Mouse (Mus musculus) activated CD4-positive, CD25-positive, alpha-beta regulatory T cell, adult 4 months (primary cell): ENCODE results near the gene Agap2. TPM values are rescaled to one million over a fixed set of nuclear protein-coding genes. Genes with fewer than 3 reads are reported as not detected.
"Not testable (repeated sequence)": the region's sequence is repeated elsewhere in the genome, so short reads cannot be mapped to it uniquely, and the experiment has no call there.

ENCODE experiments used
- ATAC-seq: one replicate; pipeline ENCODE4 v1.8.0; 2017
- polyA plus RNA-seq, 2 experiments: library from polyadenylated mRNA; unstranded; fragments of 100-300 nt; shearing (Covaris generic); gene quantifications; one replicate each; pipeline ENCODE4 v1.2.1; 2017

Agap2 gene
- polyA plus RNA-seq, 2 experiments from 2014 or later: 20.4 to 29.9 TPM

DNA sequence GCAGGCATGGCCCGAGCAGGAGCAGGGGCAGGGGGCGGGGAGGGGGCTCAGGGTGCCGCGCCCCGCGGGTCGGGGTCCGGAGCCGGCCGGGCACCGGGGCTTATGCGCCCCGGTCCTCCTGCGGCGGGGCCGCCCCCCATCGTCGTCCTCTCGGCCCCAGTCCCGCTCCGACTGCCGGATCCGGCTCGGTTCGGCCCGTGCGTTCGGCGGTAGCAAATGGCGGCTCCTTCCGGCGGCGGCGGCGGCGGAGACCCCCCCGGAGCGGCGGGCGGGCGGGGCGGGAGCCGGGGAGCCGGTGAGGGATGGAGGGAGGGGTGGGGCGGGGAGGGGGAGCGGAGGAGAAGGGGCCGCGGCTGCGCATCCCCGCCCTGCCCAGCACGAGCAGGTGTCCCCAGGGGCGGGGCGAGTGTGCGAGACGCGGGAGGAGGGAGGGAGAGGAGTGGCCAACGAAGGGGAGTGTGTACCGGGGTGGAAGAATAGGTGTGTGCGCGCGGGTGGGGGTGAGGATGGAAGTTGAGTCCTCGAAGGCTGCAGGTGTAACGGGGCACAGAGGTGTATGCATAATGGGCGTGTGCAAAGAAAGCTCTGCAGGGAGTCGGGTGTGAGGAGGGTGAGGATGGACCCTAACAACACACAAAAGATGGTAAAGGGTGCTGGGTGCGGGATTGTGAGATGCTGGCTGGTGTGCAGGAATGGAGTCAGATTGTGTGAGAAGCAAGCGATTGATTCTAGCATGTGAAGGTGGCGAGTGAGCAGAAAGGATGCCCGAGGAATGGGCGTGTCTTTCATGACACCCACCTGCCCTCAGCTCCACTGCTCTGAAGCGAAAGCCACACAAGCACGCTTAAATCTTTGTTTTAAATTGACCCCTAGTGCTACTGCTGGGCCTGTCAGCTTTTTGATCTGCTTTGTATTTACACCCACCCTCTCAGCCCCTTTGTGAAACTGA is 14.8 kb upstream of the Agap2 start, which contains the start of gene March9:
TSS of gene March9 (minus strand) at position 217 of the 949 bp plus-strand sequence.
- ATAC-seq: peak; percentile 46

DNA sequence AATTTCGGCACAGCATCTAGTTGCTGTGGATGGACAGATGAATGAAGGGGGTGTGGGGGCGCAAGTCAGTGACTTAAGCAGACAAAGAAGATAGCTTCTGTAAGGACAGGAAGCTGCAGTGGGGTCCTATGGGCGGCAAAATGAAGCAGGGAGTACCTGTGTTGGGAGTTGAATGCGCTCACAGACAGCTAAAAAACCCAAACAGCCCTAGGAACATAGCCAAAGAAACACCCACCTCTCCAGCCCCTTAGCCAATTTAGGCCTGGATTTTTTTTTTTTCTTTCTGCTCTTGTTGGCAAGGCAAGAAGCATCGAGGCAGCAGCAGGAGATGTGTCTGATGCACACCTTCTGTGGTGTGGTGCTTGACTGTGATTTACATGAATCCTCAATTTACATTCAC is 14.0 kb upstream of the Agap2 start:
- no peak for ATAC-seq

DNA sequence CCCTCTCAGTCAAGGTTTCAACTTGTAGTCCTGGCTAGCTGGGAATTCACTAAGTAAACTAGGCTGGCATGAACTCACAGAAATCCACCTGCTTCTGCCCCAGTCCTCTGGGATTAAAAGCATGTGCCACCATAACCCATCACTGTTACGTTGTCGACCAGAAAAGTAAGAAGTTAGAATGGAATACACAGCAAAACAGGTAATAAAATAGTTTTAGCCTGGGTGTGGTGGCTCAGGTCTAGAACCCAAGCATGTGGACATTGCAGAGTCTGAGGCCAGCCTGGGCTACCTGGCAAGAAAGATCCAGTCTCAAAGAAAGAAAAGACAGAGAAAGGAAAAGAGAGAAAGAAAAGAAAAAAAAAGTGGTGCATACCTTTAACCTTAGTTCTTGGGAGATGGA is 13.6 kb upstream of the Agap2 start:
- no peak for ATAC-seq

DNA sequence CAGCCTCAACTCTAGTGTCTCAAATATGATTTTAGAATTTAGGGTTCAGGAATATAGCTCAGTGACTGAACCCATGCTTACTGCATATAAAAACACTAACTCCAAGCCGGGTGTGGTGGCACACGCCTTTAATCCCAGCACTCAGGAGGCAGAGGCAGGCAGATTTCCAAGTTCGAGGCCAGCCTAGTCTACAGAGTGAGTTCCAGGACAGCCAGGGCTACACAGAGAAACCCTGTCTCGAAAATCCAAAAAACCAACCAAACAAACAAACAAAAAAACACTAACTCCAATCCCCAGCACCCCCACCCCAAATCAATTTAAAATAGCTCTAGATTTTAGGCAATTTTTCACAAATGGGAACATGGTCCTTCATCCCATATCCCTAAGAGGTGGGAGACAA is 13.0 kb upstream of the Agap2 start:
- ATAC-seq: not testable (repeated sequence)

DNA sequence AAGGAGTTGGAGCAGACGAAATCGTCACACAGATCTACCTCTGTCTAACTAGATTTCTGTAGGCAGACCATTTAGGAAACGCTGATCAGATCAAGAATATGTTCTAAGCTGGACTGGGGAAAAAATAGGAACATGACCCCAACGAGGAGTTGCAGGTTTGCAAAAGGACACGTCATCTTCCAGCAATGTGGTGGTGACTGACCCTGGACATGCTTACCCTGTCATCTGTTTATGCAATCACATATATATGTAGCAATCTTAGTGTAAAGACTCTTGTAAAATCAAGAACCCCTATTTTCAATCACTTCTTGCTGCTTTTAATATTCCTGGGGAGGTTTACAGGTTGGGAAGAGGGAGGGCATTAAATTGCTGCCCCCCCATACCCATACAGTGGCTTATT is 12.6 kb upstream of the Agap2 start:
- ATAC-seq: no peak

DNA sequence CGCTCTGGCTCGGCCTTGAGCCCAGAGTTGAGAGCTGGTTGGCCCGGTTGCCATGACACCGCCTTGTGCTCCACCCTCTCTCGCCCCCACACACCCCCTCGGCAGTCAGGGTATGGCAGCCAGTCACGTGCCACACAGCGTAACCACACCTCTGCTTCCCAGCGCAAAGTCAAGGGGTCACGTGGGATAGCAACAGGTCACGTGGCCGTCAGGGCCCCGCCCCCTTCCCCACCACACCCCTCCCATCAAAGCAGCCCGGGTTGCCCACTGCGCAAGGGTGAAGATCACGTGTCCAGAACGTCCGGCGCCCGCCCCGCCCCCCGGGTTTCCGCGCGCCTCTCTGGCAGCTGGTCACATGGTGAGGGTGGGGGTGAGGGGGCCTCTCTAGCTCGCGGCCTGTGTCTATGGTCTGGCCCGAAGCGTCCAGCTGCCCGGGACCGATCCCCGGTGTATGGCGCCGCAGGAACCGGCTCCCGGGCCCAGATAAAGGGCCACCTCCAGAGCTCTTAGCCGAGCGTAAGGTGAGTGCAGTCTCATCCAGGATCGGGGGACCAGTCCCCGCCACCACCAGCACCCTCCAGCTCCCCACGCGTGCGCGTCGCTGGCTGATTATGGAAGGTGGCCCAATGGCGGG is 11.7 kb upstream of the Agap2 start, which contains the start of gene Cdk4:
TSS of gene Cdk4 (plus strand) at position 296 of the 634 bp plus-strand sequence.
- peak; percentile 72 for ATAC-seq

DNA sequence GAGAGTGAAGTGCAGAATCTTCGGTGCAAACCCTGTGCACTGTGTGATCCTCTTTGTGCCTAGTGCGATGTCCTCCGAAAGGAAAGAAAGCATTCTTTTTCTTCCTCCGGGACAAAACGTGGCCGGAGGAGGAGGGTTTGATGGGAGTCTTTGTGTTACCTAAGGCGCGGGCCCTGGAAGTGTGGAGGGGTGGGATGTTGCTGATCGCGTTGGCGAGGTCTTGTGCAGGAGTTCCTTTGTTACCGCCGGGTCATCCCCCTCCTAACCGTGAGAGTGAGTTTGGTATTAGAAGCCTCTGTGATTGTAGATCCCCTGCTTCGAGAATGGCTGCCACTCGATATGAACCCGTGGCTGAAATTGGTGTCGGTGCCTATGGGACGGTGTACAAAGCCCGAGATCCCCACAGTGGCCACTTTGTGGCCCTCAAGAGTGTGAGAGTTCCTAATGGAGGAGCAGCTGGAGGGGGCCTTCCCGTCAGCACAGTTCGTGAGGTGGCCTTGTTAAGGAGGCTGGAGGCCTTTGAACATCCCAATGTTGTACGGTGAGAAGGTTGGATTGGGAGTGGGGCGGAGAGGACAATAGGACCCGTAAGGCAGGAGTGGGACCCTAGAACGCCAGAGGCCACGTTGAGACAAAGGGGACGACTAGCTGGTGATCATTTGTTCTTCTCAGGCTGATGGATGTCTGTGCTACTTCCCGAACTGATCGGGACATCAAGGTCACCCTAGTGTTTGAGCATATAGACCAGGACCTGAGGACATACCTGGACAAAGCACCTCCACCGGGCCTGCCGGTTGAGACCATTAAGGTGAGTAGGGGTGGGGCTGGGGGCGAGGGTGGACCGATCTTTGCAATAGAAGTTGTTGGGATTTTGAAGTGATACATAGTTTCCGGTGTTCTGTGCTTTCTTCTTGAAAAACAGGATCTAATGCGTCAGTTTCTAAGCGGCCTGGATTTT is 10.9 kb upstream of the Agap2 start:
- ATAC-seq: no peak

DNA sequence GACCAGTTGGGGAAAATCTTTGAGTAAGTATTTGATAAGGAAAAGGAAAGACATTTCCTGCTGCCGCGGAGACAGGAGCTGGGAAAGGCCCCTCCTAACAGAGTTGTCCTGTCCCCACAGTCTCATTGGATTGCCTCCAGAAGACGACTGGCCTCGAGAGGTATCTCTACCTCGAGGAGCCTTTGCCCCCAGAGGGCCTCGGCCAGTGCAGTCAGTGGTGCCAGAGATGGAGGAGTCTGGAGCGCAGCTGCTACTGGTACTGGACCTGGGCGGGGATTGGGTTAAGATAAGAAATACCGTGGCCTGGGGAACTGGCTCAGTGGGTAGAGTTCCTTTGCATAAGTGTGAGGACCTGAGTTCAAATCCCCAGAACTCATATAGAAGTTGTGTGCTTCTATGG is 9.1 kb upstream of the Agap2 start:
- ATAC-seq: no peak

DNA sequence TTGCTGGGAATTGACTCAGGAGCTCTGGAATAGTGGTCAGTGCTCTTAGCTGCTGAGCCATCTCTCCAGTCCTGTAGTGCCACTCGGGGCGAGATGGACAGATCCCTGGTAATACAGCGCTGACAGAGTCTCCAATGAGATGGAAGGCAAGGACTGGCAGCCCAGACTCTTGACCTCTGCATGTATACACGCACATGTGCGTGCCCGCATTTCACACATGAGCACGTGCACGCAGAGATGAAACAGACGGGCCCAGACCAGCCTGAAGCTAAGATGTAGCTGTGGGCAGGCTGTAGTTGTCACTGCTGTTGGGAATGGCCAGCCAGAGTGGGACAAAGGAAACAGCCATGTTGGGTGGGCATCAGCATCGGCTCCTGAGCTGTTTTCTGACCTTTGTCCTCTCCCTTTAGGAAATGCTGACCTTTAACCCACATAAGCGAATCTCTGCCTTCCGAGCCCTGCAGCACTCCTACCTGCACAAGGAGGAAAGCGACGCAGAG is 8.5 kb upstream of the Agap2 start:
- ATAC-seq: no peak

DNA sequence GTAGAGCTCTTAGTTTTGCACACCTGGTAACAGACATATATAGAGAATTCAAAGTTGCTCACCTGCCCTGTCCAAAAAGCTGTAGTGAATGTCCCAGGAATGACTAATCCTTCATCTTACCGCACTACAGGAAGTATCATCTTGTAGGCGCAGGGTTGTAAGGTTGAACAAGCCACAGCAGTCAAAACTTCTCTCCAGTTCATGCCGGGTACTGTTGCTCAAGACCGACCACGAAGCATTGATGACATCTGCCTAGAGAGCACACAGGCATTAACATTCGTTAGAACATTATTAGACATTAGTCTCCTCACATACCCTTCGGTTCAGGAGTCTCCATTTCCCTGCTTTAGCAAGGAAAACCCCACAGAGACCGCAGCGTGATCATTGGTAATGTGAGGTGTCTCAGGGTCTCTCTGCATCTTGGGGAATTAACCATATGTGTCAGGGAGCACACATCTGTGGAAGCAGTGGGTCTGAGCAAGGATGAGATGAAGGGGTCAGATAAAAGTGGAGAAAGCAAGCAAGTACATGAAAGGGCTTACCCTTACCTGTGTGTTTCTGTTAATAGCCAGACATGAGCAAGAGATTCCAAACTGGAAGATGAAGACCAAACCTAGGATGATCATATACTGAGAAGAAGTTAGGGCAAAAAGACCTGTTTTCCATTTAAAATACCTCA is 6.6 kb upstream of the Agap2 start:
- no peak for ATAC-seq

DNA sequence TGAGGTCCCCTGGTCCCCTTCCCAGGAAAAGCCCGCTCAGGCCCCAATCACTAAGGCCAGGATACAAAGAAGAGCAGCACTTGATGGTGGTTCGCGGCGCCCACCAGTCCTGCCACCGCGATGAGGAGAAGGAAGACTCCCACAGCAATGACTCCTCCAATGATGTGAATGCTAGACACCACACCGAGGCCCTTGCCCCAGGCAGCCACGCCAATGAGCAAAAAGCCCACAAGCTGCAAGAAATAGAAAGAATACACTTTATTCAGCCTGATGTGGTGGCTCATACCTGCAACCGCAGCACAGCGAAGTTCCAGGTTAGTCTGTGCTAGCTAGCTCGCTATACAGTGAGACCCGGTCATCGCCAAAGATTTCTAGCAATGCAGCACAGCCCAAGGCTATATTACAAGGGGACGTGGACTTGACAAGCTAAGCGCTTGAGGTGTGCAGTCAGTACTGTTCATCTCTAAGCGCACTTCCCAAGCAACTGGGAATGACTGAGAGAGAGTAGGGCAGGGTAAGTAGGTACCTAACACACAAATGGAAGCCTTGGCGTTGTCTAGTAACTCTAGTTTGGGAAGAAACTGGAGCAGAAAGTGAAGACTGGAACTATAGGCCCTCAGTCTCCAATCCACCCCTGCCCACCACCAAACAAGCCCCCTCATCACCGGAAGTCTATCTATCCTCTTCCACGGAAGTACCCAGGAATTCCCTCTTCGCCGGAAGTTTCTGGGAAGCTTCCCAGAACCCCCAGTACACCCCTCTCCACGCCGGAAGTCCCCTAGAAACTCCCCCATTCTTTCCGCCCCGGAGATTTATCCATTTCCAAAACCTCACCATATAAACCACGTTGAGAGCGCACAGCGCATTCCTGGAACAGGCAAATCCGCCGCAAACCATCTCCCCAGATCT is 5.5 kb upstream of the Agap2 start:
- ATAC-seq: peak; percentile 13

DNA sequence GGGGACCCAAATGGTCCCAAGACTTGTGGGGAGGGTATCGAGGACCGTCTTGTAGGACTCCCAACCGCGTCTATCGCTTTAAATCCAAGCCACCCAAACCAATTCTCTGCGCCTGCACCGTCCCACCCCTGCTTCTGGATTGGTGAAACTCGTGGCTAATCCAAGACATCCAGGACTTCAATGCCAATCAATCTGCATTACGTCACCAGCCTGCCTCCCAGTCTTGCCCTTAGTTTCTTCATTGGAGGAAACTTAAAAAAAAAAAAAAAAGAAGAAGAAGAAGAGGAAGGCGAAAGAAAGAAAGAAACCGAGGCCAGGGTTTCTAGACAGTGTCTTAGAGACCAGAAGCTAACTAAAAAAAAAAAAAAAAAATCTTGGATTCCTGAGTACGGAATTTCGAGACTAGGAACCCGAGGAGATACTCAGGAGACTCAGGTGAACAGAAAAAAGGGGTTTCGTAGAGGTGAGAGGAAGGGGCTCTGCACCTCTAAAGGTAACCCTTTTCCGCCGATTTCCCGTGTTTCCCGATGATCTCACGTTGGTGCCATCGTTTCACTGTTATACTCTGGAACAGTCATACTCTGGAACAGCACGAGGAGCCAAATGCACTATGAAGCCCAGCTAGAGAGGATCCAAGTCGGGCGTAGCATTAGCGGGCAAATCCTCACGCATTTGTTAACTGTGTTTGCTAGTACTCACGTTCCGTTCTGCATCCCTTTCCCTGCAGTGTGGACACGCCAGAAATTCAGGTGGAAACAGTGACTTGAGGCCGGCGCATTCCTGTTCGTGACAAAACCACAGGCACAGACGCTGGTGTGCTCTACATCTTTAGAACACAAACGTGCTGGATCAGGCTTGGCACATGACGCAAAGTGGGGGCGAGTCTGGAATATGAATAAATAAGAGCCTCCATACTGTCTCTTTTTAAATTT is 4.6 kb upstream of the Agap2 start, which contains the start of gene Tspan31:
TSS of gene Tspan31 (minus strand) at position 75 of the 932 bp plus-strand sequence.
- ATAC-seq: peak; percentile 79

DNA sequence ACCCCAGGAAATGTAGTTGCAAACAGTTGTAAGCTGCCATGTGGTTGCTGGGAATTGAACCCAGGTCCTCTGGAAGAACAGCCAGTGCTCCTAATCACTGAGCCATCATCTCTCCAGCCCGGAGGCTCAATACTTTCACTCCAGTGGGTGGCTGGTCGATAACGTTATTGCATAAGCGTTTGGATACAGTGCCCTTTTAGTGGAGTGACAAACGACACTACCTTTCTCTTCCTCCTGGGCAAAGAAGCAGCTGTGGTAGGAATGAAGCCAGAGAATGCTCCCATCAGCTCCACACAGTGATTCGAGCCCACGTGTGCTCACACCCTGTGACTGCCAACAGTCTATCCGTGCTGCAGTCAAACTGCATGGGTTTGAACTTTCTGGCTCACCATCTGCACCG is 3.9 kb upstream of the Agap2 start:
- ATAC-seq: no peak

DNA sequence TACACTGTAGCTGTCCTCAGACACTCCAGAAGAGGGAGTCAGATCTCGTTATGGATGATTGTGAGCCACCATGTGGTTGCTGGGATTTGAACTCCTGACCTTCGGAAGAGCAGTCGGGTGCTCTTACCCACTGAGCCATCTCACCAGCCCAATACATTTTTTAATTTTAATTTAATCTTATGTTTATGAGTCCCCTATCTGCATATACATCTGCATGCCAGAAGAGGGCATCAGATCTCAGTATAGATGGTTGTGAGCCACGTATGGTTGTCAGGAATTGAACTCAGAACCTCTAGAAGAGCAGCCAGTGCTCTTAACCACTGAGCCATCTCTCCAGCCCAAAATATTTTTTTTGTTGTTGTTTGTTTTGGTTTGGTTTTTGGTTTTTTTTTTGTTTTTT is 2.8 kb upstream of the Agap2 start:
- not testable (repeated sequence) for ATAC-seq

DNA sequence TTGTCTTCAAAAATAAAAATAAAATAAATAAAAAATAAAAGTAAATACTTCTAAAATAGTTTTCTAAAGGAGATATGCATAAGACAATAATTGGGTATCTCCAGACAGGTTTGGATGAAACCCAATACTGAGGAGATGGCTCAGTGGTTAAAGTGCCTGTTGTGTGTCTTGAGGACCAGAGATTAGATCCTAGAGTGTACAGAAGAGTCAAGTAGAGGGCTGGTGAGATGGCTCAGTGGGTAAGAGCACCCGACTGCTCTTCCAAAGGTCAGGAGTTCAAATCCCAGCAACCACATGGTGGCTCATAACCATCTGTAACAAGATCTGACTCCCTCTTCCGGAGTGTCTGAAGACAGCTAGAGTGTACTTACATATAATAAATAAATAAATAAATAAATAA is 2.1 kb upstream of the Agap2 start:
- not testable (repeated sequence) for ATAC-seq

DNA sequence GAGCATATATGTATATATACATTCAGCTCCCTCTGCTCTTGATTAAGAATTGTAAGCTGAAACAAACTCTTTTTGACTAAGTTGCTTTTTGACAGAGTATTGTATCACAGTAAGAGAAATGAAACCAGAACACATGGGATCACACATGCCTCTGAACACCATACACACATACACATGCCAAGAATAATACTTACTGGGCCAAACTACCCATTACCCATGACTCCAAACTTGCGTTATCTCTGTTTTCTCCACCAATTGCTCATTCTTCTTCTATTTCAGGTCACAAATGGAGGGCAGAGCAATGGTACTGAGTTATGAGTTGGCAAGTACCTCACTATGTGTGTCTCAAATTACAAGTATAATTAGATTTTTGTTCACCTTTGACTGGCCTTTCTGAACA is 1.1 kb upstream of the Agap2 start:
- ATAC-seq: no peak

DNA sequence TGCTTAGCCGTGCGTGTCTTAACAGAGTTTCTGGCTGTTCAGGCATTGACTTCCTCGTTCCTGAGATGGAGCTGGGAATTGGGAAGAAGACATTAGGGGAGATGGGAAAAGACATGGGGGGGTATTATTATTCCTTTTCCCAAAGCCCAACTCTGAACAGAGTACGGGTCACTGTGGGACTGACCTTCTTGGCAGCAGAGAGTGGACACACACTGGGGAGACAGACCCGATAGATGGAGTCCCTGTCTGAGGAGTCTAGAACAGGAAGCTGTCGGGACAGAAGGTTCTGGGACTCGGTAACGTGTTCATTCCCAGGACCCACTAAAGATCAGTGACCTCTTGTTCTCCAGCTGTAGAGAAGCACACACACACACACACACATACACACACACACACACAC is 567 bp downstream of the Agap2 start:
- ATAC-seq: no peak

DNA sequence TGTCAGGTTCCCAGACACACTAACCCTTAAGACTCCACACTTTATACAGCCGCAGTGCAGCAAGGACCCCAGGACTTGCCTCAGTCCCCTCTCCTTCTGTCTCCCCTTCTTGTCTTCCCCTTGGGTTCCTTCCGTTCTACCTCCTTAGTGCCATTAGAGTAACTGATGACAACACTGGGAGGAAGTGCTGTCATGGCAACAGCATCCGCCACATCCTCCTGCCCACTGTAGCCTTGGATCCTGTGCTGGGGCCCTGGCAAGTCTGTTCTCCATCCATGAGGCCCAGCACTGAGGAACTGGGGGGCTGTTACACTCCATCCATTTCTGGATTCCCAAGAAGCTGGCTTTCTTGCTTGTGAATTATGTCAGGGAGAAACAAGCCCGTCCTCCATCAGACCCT is 998 bp downstream of the Agap2 start:
- peak; percentile 89 for ATAC-seq

DNA sequence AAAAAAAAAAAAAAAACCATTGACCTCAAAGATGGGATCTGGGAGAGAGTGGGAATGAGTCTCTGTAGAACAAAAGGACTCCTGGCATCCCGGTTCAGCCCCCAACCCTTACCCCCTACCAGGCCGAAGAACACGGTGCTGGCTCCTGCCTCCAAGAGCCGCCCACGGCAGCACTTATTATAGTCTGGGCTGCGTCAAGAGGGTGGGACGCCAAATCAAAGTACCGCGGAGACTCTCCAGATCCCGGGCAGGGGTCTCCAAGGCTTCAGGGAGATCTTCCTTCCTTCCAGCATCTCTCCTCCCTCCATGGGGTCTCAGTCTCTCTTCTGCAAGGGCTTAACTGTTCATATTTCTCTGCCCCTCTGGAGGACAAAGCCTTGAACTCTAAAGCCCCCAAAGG is 2.4 kb downstream of the Agap2 start:
- ATAC-seq: no peak
